Mouse (Mus musculus) layer of hippocampus, postnatal 14 days (tissue): ENCODE results near the gene Eif5a. TPM values are rescaled to one million over a fixed set of nuclear protein-coding genes. Genes with fewer than 3 reads are reported as not detected.

Experiments used
- DNase-seq, 2 experiments: peaks; one replicate each; pipeline ENCODE4 v3.0.0; 2021 to 2022; ENCODE audit warnings: low spot score in 2 of 2, mixed read lengths in 1 of 2
- total RNA-seq, 2 experiments: library from RNA; stranded (reverse); gene quantifications; 2 replicates each; pipeline ENCODE4 v1.2.3; 2021

Eif5a gene
- total RNA-seq, 2 experiments from 2014 or later, result 446 to 451 TPM

DNA sequence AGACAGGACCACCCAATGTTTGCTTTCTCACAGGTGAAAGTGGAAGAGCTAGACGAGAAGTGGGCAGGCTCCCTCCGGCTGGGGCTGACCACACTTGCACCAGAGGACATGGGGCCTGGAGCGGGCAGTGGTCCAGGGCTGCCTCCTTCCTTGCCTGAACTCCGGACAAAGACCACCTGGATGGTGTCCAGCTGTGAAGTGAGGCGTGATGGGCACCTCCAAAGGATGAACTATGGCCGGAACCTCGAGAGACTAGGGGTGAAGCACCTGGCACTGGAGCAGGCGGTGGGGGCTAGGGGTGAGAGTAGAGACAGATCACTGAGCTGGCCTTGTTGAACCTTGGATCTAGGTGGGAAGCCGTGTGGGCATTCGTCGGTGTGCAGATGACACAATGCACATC lies 13.1 kb downstream of the Eif5a start:
- DNase-seq, result no peak

- no peak for DNase-seq
Observed at GRCm38 (mm10) chr11:69904311-69904710, 17.4 kb downstream of the Eif5a start.

- no peak for DNase-seq
Observed at GRCm38 (mm10) chr11:69902972-69903371, 18.8 kb downstream of the Eif5a start.

DNA sequence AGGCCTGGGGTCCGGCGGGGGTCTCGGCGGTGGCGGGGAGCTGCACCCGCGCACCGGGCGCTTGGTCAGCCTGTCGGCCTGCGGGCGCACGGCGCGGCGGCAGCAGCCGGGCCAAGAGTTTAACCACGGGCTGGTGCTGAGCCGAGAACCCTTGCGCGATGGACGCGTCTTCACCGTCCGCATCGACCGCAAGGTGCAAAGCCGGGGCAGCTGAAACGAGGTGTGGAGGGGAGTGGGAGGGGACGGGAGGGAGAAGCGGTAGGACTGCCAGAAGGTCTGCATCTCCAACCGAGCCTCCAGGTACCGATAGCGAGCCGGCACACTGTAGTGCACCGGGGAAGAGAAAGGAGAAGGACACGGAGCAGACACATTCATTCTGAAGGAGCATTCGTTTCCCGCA lies 19.8 kb downstream of the Eif5a start:
- no peak for DNase-seq

GRCm38 (mm10) chr11:69901406-69901846 lies 20.3 kb downstream of the Eif5a start:
- DNase-seq, result peak; percentile 96 to 98

DNA sequence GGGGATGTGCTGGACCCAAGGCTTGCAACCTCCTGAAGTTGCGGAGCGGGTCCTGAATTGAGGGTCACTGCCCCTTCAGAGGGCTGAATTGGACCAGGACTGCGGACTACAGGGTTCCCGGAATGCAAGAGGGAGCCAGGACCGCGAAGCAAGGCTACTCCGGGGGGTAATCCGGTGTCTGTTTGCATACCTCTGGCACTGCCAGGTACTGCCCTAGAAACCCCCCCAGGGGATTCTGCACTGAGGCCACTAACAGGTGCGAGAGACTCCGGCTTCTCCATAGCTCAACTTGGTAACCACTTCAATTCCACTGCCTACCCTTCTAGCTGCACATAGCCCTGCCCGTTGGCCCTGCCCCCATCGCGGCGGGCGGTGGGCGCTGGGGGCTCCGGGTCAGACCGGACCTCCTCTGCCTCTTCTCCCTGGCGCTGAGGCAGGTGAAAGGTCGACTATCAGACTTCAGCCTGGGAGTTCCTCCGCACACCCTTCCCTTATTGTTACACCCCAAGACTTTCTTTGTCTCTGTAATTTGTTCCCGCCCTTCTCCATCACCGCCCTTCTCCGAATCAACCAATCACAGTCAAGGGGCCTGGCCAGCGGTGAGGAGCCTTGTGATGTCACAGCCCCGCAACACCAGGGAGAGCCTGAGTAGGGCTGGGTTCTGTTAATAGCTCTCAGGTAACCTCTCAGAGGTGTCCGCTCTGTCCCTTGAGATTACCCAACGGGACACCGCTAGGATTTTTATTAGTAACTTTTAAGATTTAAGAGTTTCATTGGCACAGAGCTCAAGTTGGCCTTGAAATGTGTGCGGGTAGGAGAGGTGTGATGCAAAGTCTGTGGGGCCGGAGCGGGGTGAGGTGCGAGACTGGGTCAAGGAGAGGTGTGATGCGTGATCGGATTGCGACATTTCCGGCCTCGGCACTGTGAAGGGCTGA lies 21.0 kb downstream of the Eif5a start, which contains the start of the genes 2810408A11Rik and Neurl4:
TSS of gene 2810408A11Rik (minus strand) at position 517 of the 935 bp plus-strand sequence.
TSS of gene Neurl4 (plus strand) at position 602 of the 935 bp plus-strand sequence.
- peak; percentile 83 to 93 for DNase-seq

GRCm38 (mm10) chr11:69899870-69900269 lies 21.9 kb downstream of the Eif5a start:
- DNase-seq, result no peak

DNA sequence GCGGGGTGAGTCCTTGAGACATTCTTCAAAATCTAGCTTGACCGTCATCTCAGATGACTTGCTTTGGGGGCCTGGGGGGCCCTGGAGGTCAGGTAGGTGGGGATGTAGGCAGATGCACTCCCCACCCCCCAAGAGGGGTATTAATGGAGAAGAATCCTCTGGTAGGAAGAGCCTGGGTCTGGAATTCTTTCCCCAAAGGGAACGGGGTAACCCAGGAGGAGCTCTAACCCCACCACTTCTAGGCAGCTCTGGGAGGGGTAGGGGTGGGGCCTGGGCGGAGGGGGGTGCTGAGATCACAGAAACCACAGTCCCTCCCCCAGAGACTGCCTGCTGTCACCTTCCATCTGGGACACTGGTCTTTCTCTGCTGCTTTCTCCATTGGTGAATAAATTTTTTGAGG lies 26.5 kb downstream of the Eif5a start, which contains the start of gene Acap1:
TSS of gene Acap1 (minus strand) at position 249 of the 400 bp plus-strand sequence.
- DNase-seq, result no peak

- DNase-seq, result no peak
Observed at GRCm38 (mm10) chr11:69894671-69895070, 27.1 kb downstream of the Eif5a start.

DNA sequence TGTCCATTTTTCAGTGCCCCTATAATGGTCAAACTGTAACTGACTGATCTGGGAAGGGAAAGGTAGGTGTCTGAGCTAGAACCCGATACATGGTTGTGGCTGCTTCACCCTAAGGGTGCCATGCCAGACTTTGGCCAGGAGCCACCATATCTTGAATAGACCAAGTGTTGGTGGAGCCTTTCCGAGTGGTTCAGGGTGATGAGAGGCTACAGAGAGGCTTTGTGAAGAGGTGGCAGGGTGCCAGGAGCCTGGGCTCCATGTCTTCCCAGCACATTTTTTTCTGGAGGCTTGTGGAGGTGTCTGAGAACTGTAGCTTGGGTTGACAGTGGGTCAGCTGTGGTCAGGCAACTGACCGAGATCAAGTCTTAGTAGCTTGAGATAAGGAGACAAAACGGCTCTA lies 30.3 kb downstream of the Eif5a start:
- DNase-seq, result peak in 1 of 2 experiments; percentile 56

GRCm38 (mm10) chr11:69886907-69887635 lies 34.7 kb downstream of the Eif5a start:
- DNase-seq, result no peak

DNA sequence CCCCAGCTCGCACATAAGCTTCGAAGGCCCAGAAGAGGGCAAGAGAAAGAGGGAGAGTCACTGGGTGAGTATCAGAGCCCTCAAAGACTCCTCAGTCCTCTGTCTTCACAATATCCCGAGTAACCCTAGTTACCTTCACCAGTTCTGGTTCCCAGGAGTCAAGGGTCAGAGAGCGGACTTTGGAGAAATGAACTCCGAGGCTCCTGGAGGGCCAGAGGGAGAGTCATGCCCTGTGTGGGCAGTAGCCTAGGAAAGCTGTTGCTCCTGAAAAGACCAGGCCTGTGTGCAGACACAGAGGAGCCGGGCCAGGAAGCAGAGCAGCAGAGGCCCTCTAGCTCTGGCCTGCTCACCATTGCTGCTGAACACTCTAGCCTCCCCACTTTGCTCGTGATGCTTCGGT lies 37.1 kb downstream of the Eif5a start:
- DNase-seq, result no peak

GRCm38 (mm10) chr11:69884240-69884639 lies 37.5 kb downstream of the Eif5a start:
- no peak for DNase-seq

DNA sequence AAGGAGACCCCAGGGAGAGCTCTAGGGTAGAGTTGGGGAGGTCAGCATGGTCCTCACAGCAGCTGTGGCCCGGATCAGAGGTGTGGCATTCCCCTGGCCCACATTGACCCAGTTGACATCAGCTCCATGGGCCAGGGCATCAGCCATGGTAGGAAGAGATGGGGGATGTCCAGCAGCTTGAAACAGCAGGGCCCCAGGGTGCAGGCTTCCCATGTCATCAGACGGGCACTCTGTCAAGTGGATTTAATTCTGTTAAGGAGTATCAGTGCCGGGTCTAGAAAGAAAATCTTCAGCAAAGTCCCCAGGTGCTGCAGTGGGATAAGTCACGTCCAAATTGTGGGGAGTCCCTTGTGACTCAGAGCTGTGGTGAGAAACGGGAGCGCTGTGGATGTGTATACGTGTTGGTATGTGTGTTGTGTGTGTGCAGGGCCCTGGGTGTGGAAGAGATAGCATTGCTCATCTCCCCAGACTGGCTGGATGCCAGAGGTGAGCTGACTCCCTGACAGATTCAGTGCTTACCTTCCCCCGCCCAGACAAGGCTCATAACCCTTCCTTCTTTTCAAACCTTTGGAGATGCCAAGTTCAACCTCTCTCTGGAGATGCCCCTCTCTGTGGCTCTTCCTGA lies 38.1 kb downstream of the Eif5a start:
- DNase-seq, result no peak

- no peak for DNase-seq
Observed at GRCm38 (mm10) chr11:69883066-69883465, 38.7 kb downstream of the Eif5a start.

DNA sequence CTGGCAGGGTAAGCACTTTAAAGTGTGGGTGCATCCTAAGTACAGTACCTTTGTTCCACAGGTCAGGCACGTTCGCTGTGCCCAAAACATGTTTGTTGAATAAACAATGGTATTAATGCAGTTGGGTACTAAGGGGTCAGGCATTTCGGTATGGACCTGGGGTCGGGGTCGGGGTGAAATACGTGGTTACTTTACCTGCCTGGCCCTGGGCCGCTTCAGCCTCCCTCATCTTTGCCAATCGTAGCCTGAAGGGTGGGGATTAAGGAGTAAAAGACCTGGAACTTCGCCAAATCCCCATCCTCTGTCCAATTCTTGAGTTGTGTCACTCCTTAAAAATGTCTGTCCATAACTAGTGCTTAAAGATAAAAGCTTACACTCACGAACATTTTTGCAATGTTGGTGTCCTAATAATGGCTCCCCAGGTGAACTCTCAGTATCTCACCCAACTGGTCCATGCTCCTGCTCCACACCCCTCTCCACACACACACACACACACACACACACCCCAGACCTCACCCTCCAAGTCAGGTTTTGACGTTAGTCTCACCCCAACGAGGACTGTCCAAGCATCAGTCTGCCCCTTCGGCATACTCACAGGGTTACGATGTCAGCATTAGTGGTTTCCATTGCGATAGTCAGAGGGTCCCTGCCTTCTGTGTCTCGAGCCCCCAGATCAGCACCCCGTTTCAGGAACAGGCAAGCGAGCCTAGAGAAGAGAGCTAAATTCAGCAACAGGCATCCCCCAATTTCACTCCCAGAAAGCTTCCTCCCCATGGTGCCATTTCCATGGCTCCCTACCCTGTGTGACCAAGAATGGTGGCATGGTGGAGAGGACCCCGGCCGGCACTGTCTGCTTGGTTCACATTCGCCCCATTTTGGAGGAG lies 39.7 kb downstream of the Eif5a start:
- DNase-seq, result no peak

GRCm38 (mm10) chr11:69880853-69881603 lies 40.7 kb downstream of the Eif5a start, which contains the start of gene Kctd11:
Gene Kctd11, minus strand, starts transcription at chr11:69881406.
- peak; percentile 57 to 72 for DNase-seq

- DNase-seq, result peak; percentile 36 to 47
Observed at GRCm38 (mm10) chr11:69880506-69880852, 41.3 kb downstream of the Eif5a start.

- no peak for DNase-seq
Observed at GRCm38 (mm10) chr11:69879711-69880110, 42.0 kb downstream of the Eif5a start.

GRCm38 (mm10) chr11:69878952-69879351 lies 42.8 kb downstream of the Eif5a start:
- no peak for DNase-seq
